In the genomic region with DNA sequence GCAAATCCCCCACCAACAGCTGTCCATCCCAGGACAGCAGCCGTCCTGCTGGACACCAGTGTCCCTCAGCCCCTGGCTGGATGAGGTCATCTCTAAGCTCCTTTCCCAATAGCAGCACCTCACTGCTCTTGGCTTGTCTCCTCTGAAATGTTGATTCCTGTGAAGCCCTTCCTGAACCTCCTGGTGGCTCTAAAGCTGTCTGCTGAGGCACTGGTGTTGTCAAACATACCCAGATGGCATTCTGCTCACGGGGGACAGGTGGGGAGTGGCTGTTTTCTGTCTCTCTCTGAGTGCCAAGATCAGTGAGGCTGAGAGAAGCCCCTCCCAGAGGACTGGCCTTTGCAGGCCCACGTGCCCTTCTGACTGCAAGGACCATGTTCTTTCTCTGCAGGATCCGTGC, we compare ENCODE assay signal across 14 mouse cellular contexts. TPM values are rescaled to one million over a fixed set of nuclear protein-coding genes. Genes with fewer than 3 reads are reported as not detected.
A peak's percentile ranks its signal among the peaks of the same experiment; 100 is the strongest.
DNase-seq lines count a peak whose midpoint lies in the region; ATAC-seq and TF ChIP-seq lines count a peak whose summit lies in the region.
"Not testable (repeated sequence)": the region's sequence is repeated elsewhere in the genome, so short reads cannot be mapped to it uniquely, and the experiment has no call there.
"Had no signal": no experiment of that assay in that cellular context is flagged by ENCODE, and none has a peak within 500 bp of the region (broad histone marks: within the 10 kb centered on the region; RNA-seq: fewer than 3 reads in every experiment).

No protein-coding gene starts in this region.

- peak; percentile 94 for ATAC-seq in cerebellum, adult (ENCODE audit: insufficient number of reproducible peaks, low FRiP score, low TSS enrichment)
- not testable (repeated sequence) for ATAC-seq in midbrain, postnatal 0 days (ENCODE audit: low FRiP score)

- H3K27ac ChIP-seq in hindbrain, embryonic 10.5 days = 0 out of 2 replicates have a peak overlapping the region, but pooled peaks have one; percentile 12
- H3K27ac ChIP-seq in left cerebral cortex, adult 2 months = peak overlapping the region; percentile 32
- not testable (repeated sequence) for H3K27ac ChIP-seq in midbrain, postnatal 0 days (ENCODE audit: low read depth, low read length)

- not testable (repeated sequence) for H3K27me3 ChIP-seq in hindbrain, embryonic 10.5 days (ENCODE audit: insufficient read depth, poor library complexity, severe bottlenecking); midbrain, postnatal 0 days (ENCODE audit: insufficient read depth, low read length)

- H3K9ac ChIP-seq in midbrain, postnatal 0 days (replicated peaks; ENCODE audit: low read length, poor library complexity, severe bottlenecking) = not testable (repeated sequence)

- intact Hi-C loops in left cerebral cortex, adult 2 months (cut with DNase I) = loop anchor here (1.0 to 2.0 kb wide), 2 partner anchors 90 to 189 kb away; no protein-coding TSS in a partner anchor

- H3K9me3 ChIP-seq in hindbrain, embryonic 10.5 days; midbrain, postnatal 0 days (ENCODE audit: low read length): not testable (repeated sequence)

- not testable (repeated sequence) for H3K4me3 ChIP-seq in hindbrain, embryonic 10.5 days; left cerebral cortex, adult 2 months; midbrain, postnatal 0 days (ENCODE audit: low read depth, low read length)

- TF ChIP-seq CTCF in left cerebral cortex, adult 2 months (IDR thresholded peaks at IDR 0.05); midbrain, postnatal 0 days (IDR thresholded peaks at IDR 0.05): not testable (repeated sequence)

- peak; percentile 68 to 78 for DNase-seq in cerebellum, adult 18-20 months
- peak; percentile 91 for DNase-seq in cerebellum, adult 9-10 months
- peak; percentile 77 to 79 for DNase-seq in cerebellum, postnatal 14 days
- not testable (repeated sequence) for DNase-seq in hindbrain, embryonic 10.5 days (ENCODE audit: low spot score); left cerebral cortex, adult 2 months (ENCODE audit: extremely low spot score in 1 of 2, low spot score in 2 of 2)
- DNase-seq in midbrain, postnatal 0 days (ENCODE audit: low spot score) = peak; percentile 34

- H3K36me3 ChIP-seq in hindbrain, embryonic 10.5 days; midbrain, postnatal 0 days (ENCODE audit: insufficient read depth, low read length): not testable (repeated sequence)

- WGBS in hindbrain, embryonic 10.5 days = 41% methylated on average over 4 of the region's 4 CpGs
- 46% methylated on average over 4 of the region's 4 CpGs for WGBS in midbrain, postnatal 0 days

- not testable (repeated sequence) for H3K4me2 ChIP-seq in midbrain, postnatal 0 days (ENCODE audit: low read depth, low read length, poor library complexity, severe bottlenecking)

- not testable (repeated sequence) for H3K4me1 ChIP-seq in hindbrain, embryonic 10.5 days (replicated peaks); midbrain, postnatal 0 days (ENCODE audit: insufficient read depth, low read length)

RNA-seq across cellular contexts. Expression of gene Sla2, which starts 18.9 kb away (rescaled TPM):
- polyA plus RNA-seq in hindbrain, embryonic 10.5 days (2016; fragmentation: Nextera tagmentation; extraction: Ambion mirVana) = 0.37 and 0.90 TPM in 2 replicates
- total RNA-seq in left cerebral cortex, adult 2 months (2021) = under 1 TPM; 0.41 to 0.51 TPM
- not detected in 2 replicates for total RNA-seq in midbrain, postnatal 0 days (2014; rRNA removed)
- 0.07 TPM in 1 of 2 replicates, not detected in the other for polyA plus RNA-seq in midbrain, postnatal 0 days (2015; fragmentation: Nextera tagmentation; extraction: Ambion mirVana)
- total RNA-seq: adrenal gland, postnatal 36 days; forebrain, postnatal 0 days; gastrocnemius, adult 2 months; gastrocnemius, postnatal 14 days; gastrocnemius, postnatal 4 days; heart, postnatal 25 days had no signal

RNA-seq across cellular contexts. Expression of gene Rab5if, which starts 43.0 kb away (rescaled TPM):
- polyA plus RNA-seq in hindbrain, embryonic 10.5 days (2016; fragmentation: Nextera tagmentation; extraction: Ambion mirVana) = 184 and 188 TPM in 2 replicates
- 10 to 100 TPM; 87.1 to 94.4 TPM for total RNA-seq in left cerebral cortex, adult 2 months (2021)
- 115 and 137 TPM in 2 replicates for total RNA-seq in midbrain, postnatal 0 days (2014; rRNA removed)
- polyA plus RNA-seq in midbrain, postnatal 0 days (2015; fragmentation: Nextera tagmentation; extraction: Ambion mirVana) = 149 and 155 TPM in 2 replicates

RNA-seq across cellular contexts. Expression of gene 4930518I15Rik, which starts 48.2 kb away (rescaled TPM):
- polyA plus RNA-seq in hindbrain, embryonic 10.5 days (2016; fragmentation: Nextera tagmentation; extraction: Ambion mirVana) = 8.1 and 9.4 TPM in 2 replicates
- total RNA-seq in left cerebral cortex, adult 2 months (2021) = 1 to 10 TPM; 2.8 TPM
- 0.94 and 0.99 TPM in 2 replicates for total RNA-seq in midbrain, postnatal 0 days (2014; rRNA removed)
- polyA plus RNA-seq in midbrain, postnatal 0 days (2015; fragmentation: Nextera tagmentation; extraction: Ambion mirVana) = 2.8 and 2.9 TPM in 2 replicates
- total RNA-seq: common myeloid progenitor, adult 5-6 weeks had no signal
